Mouse (Mus musculus): ENCODE data around the gene Mknk2. TPM values are rescaled to one million over a fixed set of nuclear protein-coding genes. Genes with fewer than 3 reads are reported as not detected.

Mknk2 gene
- polyA plus RNA-seq (2017; shearing (Covaris generic)): 10 to 100 TPM; 37.3 to 51.7 TPM

- ATAC-seq: peak; percentile 50
These were observed at the start of gene Mknk2 for GRCm38 (mm10) chr10:80677942-80678436. Gene Mknk2, minus strand, starts transcription at chr10:80678112.

GRCm38 (mm10) chr10:80717281-80717680 is 39.4 kb upstream of the Mknk2 start:
- ATAC-seq: no peak

GRCm38 (mm10) chr10:80710834-80711233 is 32.9 kb upstream of the Mknk2 start:
- no peak for ATAC-seq

GRCm38 (mm10) chr10:80705479-80705878 is 27.6 kb upstream of the Mknk2 start:
- no peak for ATAC-seq

- ATAC-seq: no peak
These were observed 27.1 kb upstream of the Mknk2 start for GRCm38 (mm10) chr10:80705033-80705432.

GRCm38 (mm10) chr10:80704418-80704817 is 26.5 kb upstream of the Mknk2 start:
- no peak for ATAC-seq

- no peak for ATAC-seq
These were observed 25.7 kb upstream of the Mknk2 start for GRCm38 (mm10) chr10:80703643-80704042.

GRCm38 (mm10) chr10:80702536-80703390 is 24.9 kb upstream of the Mknk2 start:
- ATAC-seq: peak; percentile 47

GRCm38 (mm10) chr10:80701721-80702535 is 24.0 kb upstream of the Mknk2 start, which contains the start of the genes Mob3a and Izumo4:
Gene Mob3a, minus strand, starts transcription at chr10:80701977.
Gene Izumo4, plus strand, starts transcription at chr10:80702184.
- ATAC-seq: peak; percentile 80

GRCm38 (mm10) chr10:80700732-80701131 is 22.8 kb upstream of the Mknk2 start:
- peak; percentile 40 for ATAC-seq

GRCm38 (mm10) chr10:80700038-80700504 is 22.2 kb upstream of the Mknk2 start:
- no peak for ATAC-seq

- ATAC-seq: no peak
These were observed 20.7 kb upstream of the Mknk2 start for GRCm38 (mm10) chr10:80698605-80699004.

- no peak for ATAC-seq
These were observed 19.9 kb upstream of the Mknk2 start for GRCm38 (mm10) chr10:80697812-80698211.

GRCm38 (mm10) chr10:80697393-80697787 is 19.5 kb upstream of the Mknk2 start:
- no peak for ATAC-seq

GRCm38 (mm10) chr10:80696502-80697392 is 18.8 kb upstream of the Mknk2 start:
- no peak for ATAC-seq

- ATAC-seq: peak; percentile 3
These were observed 18.0 kb upstream of the Mknk2 start for GRCm38 (mm10) chr10:80695801-80696501.

- ATAC-seq: peak; percentile 82
These were observed 17.3 kb upstream of the Mknk2 start for GRCm38 (mm10) chr10:80695186-80695585.

GRCm38 (mm10) chr10:80694159-80694938 is 16.4 kb upstream of the Mknk2 start:
- ATAC-seq: no peak

GRCm38 (mm10) chr10:80693401-80694045 is 15.6 kb upstream of the Mknk2 start:
- no peak for ATAC-seq

All from CD4-positive, CD25-positive, alpha-beta regulatory T cell, adult 4 months (primary cell).